Mouse (Mus musculus) testis, adult 10 weeks (tissue): ENCODE results near the gene Olfr658. TPM values are rescaled to one million over a fixed set of nuclear protein-coding genes. Genes with fewer than 3 reads are reported as not detected.

Experiments used
- polyA plus RNA-seq: library from polyadenylated mRNA; stranded (reverse); fragments of 350-450 nt; fragmentation: Illumina TruSeq; extraction: RNeasy Lipid Tissue Mini Kit (QIAGEN cat#74804); gene quantifications from one replicate; pipeline ENCODE4 v1.2.3, GENCODE M21; 2014; ENCODE audit warnings: low read depth, low replicate concordance

The Olfr658 gene
- not detected for polyA plus RNA-seq

GRCm38 (mm10) chr7:104646841-104647482 lies at the start of gene Olfr658:
Olfr658 (minus strand) TSS chr7:104647305.

GRCm38 (mm10) chr7:104686201-104686600 lies 39.1 kb upstream of the Olfr658 start, which contains the start of gene Olfr661:
Olfr661 (plus strand) TSS chr7:104686501.

GRCm38 (mm10) chr7:104666453-104666852 lies 19.3 kb upstream of the Olfr658 start, which contains the start of gene Olfr659:
Olfr659 (plus strand) TSS chr7:104666753.

GRCm38 (mm10) chr7:104624494-104624893 lies 22.6 kb downstream of the Olfr658 start, which contains the start of gene Olfr657:
Olfr657 (plus strand) TSS chr7:104624794.

GRCm38 (mm10) chr7:104613655-104614054 lies 33.5 kb downstream of the Olfr658 start, which contains the start of gene Olfr656:
Olfr656 (plus strand) TSS chr7:104613955.

GRCm38 (mm10) chr7:104601679-104602078 lies 45.4 kb downstream of the Olfr658 start, which contains the start of gene Olfr655:
Olfr655 (minus strand) TSS chr7:104601779.

Other genes with a start within 250 kb of the Olfr658 start
- not detected for gene Trim30c, start 246.5 kb downstream of the Olfr658 start, polyA plus RNA-seq
- gene Trim30a, start 182.1 kb downstream of the Olfr658 start, polyA plus RNA-seq, result 2.4 TPM
- 4.0 TPM for gene Trim30d, start 139.5 kb downstream of the Olfr658 start, polyA plus RNA-seq
- not detected for gene Olfr651, start 97.2 kb downstream of the Olfr658 start, polyA plus RNA-seq
- 0.20 TPM for gene Olfr652, start 86.4 kb downstream of the Olfr658 start, polyA plus RNA-seq
- 0.15 TPM for gene Olfr653, start 70.0 kb downstream of the Olfr658 start, polyA plus RNA-seq
- 1.2 TPM for gene Olfr654, start 60.3 kb downstream of the Olfr658 start, polyA plus RNA-seq
- gene Olfr655, start 45.5 kb downstream of the Olfr658 start, polyA plus RNA-seq, result not detected
- gene Olfr656, start 33.4 kb downstream of the Olfr658 start, polyA plus RNA-seq, result 0.04 TPM
- not detected for gene Olfr657, start 22.5 kb downstream of the Olfr658 start, polyA plus RNA-seq
- gene Olfr659, start 19.4 kb upstream of the Olfr658 start, polyA plus RNA-seq, result not detected
- gene Olfr661, start 39.2 kb upstream of the Olfr658 start, polyA plus RNA-seq, result not detected
- not detected for gene Usp17le, start 130.2 kb upstream of the Olfr658 start, polyA plus RNA-seq
- gene Usp17lb, start 195.3 kb upstream of the Olfr658 start, polyA plus RNA-seq, result not detected
- gene Usp17la, start 209.7 kb upstream of the Olfr658 start, polyA plus RNA-seq, result not detected
- gene Olfr665, start 230.7 kb upstream of the Olfr658 start, polyA plus RNA-seq, result not detected
- gene Olfr666, start 248.6 kb upstream of the Olfr658 start, polyA plus RNA-seq, result not detected